Mouse (Mus musculus): ENCODE measurements at regions not wholly inside any gene's neighbourhood (a gene's known extent, or its start where the extent isn't known, plus 50 kb on each side); places are given as distances from the start of the nearest gene placed in this dataset.

DNA sequence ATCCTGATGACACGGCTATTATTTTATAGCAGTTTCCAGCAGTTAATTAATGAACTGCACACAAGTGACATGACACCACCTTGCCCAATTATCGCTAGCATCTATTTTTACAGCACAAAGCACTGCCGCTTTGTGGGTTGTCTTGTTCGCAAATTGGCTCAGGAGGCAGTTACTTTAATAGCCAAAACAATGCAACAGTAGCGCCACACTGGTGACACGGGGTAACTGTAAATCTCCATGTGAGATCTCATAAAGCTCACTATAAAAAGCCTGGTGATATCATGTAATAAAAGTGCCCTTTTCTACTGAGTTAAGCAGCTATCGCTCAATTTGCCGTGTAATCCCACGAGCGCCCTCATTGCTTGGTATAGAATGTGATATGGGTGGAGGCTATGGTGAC lies 715.4 kb upstream of the Adgrl2 start:
- TF ChIP-seq EP300 (IDR thresholded peaks at IDR 0.05; ENCODE audit: low read length): no peak
- TF ChIP-seq TBP (conservative IDR thresholded peaks at IDR 0.05; ENCODE audit: low read depth, low read length): no peak
- TF ChIP-seq CTCF (conservative IDR thresholded peaks at IDR 0.05 in 1 of 2, IDR thresholded peaks at IDR 0.05 in 1 of 2; ENCODE audit: low read depth in 2 of 2, low read length in 2 of 2): no peak
